Mouse (Mus musculus): Measurements from ENCODE around the gene Lzts2. TPM values are rescaled to one million over a fixed set of nuclear protein-coding genes. Genes with fewer than 3 reads are reported as not detected.

The Lzts2 gene
- total and polyA plus RNA-seq, 2 experiments from 2014 or later = 17.0 to 44.7 TPM

DNA sequence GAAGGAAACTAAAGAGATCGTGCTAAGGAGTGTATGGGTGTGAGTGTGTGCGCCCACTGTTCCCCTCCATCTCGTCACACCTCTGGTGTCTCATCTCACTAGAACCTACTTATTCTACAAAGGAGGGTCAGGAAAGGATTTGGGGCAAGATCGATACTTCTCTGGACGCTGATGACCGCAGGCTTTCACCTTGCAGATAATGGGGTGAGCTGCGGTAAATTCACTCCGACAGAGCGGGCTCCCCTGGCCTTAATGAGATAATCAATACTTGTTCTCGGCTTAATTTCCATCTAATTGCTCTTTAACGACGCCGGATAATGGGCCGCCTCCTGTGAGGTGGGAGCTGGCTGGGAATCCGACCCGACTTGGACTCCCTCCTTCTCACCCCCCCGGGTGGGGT, 53.0 kb downstream of the Lzts2 start:
- Histone ChIP-seq H3K27ac (no peak overlapping the region), H3K27me3 (ENCODE audit: insufficient read depth, low read length) (peaks cover 20% of the 10 kb centered on the region), H3K4me2 (ENCODE audit: low read depth, low read length) (no peak overlapping the region), H3K4me3 (ENCODE audit: low read length) (no peak overlapping the region), H3K4me1 (ENCODE audit: insufficient read depth, low read length) (no peaks in the 10 kb centered on the region), H3K36me3 (ENCODE audit: insufficient read depth, low read length) (no peaks in the 10 kb centered on the region), H3K9ac (replicated peaks; ENCODE audit: low read length) (no peak overlapping the region), H3K9me3 (ENCODE audit: low read length) (no peaks in the 10 kb centered on the region)
- no peak for DNase-seq (ENCODE audit: low spot score)
- TF ChIP-seq CTCF (IDR thresholded peaks at IDR 0.05; ENCODE audit: low read depth) = no peak
- no peak for ATAC-seq
- WGBS = 24% methylated on average over 17 of the region's 17 CpGs

DNA sequence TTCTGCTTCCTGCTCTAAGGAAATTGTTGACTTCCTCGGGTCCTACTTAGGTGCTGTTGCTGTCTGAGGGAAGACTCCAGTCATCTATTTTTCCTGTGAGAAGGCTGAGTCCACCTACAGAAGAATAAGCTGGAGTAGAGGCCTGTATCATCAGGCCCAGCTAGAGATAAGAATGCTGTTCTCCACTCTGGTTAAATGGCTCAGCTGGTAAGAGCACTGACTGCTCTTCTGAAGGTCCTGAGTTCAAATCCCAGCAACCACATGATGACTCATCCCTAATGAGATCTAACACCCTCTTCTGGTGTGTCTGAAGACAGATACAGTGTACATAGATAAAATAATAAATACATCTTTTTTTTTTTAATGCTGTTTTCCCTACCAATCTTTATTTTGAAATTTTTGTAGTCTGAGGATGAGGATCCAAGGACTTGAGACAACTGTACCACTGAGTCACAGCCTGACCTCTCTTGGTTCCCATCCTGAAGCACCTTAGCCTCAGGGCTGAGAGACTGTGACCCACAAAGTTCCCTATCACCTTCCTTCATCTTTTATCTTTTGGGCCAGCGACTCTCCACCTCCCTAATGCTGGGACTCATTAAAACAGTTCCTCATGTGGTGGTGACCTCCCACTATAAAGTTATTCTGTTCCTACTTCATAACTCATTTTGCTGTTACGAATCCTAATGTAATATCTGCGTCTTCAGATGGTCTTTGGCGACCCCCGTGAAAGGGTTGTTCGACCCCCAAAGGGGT, 53.7 kb downstream of the Lzts2 start:
- Histone ChIP-seq H3K4me2 (ENCODE audit: low read depth, low read length) (no peak overlapping the region), H3K9ac (replicated peaks; ENCODE audit: low read length) (no peak overlapping the region), H3K4me1 (ENCODE audit: insufficient read depth, low read length) (no peaks in the 10 kb centered on the region), H3K27me3 (ENCODE audit: insufficient read depth, low read length) (peaks cover 20% of the 10 kb centered on the region), H3K9me3 (ENCODE audit: low read length) (no peaks in the 10 kb centered on the region), H3K36me3 (ENCODE audit: insufficient read depth, low read length) (no peaks in the 10 kb centered on the region), H3K4me3 (ENCODE audit: low read length) (no peak overlapping the region), H3K27ac (no peak overlapping the region)
- WGBS = 77% methylated on average over 7 of the region's 7 CpGs
- no peak for ATAC-seq
- no peak for TF ChIP-seq CTCF (IDR thresholded peaks at IDR 0.05; ENCODE audit: low read depth)
- DNase-seq (ENCODE audit: low spot score) = no peak

DNA sequence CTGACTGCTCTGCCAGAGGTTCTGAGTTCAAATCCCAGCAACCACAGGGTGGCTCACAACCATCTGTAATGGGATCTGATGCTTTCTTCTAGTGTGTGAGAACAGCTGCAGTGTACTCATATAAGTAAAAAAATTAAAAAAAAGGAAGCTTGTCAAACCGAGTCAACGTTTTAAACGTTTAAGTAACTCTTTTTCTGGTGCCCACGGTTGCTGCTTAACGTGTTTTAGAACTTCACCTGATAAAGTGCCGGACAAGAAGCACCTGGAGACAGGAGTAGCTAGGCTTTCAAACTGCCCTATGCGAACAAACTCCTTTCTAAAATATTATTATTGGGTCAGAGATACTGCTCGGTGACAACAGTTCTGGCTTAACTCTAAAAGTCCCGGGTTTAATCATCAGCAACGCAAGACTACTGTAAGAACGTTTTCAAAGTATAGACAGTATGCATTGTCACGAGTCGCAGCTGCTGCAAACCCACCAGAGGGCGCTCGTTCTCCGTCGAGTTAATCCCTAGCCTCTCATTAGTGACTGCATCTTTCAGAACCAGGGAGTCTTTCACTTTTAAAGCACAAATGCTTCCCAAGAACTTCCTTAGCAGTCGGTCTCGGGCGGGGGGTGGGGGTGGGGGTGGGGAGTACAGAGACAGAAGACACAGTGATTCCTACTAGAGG, 59.8 kb downstream of the Lzts2 start:
- peak; percentile 50; the same call in 1 of the 2 replicates for ATAC-seq
- Histone ChIP-seq H3K4me1 (ENCODE audit: insufficient read depth, low read length) (peaks cover 10% of the 10 kb centered on the region), H3K36me3 (ENCODE audit: insufficient read depth, low read length) (no peaks in the 10 kb centered on the region), H3K9me3 (ENCODE audit: low read length) (no peaks in the 10 kb centered on the region), H3K27ac (peak overlapping the region; percentile 99; the same call in 1 of the 2 replicates), H3K4me2 (ENCODE audit: low read depth, low read length) (peak overlapping the region; percentile 100), H3K9ac (replicated peaks; ENCODE audit: low read length) (peak overlapping the region; percentile 91; the same call in 1 of the 2 replicates), H3K4me3 (ENCODE audit: low read length) (peak overlapping the region; percentile 82), H3K27me3 (ENCODE audit: insufficient read depth, low read length) (peaks cover 27% of the 10 kb centered on the region)
- WGBS = 8% methylated on average over 20 of the region's 20 CpGs
- DNase-seq (ENCODE audit: low spot score) = peak; percentile 93
- TF ChIP-seq CTCF (IDR thresholded peaks at IDR 0.05; ENCODE audit: low read depth) = peak; percentile 82

DNA sequence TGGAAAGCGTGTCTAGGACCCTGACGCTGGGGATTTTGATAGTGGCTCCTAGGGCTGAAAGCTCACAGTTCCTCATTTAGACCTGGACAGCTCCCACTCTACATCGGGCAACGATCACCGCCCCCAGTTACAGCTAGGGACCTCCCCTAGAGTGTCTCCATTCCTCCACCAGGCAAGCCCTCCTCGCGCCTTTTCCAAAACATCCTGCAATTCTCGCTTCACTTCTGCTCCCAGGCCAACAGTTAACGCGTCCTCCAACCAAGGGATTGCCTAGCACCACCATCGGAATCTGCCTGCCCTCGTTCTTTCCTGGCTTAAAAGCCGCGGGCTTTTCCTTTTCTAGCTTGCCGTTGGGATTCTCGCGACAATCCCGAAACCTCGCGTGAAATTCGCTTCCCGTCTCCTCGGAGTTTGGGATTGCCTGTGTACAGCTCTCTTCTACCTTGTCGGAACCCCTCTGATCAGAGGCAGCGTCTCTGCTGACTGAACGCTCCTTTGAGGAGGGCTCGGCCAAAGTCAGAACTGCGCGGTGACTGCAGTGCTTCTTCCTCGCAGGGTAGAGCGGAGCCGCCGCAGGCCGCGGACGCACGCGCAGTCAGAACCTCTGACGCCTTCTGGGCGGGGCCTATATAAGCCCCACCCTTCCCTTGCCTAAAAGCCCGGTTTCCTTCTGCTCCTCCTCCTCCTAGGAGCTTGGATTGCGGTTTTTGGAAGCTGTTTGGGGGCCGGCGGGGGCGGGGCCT, 60.5 kb downstream of the Lzts2 start, which contains the start of gene Kazald1:
Gene Kazald1 (plus strand): TSS at position 662 of the 743 bp plus-strand sequence.
- Histone ChIP-seq H3K4me3 (ENCODE audit: low read length) (peak within 1 kb of the TSS; percentile 82), H3K36me3 (ENCODE audit: insufficient read depth, low read length) (no peaks in the 10 kb centered on the region), H3K9ac (replicated peaks; ENCODE audit: low read length) (peak within 1 kb of the TSS; percentile 91), H3K4me1 (ENCODE audit: insufficient read depth, low read length) (peaks cover 12% of the 10 kb centered on the region), H3K4me2 (ENCODE audit: low read depth, low read length) (peak within 1 kb of the TSS; percentile 100), H3K27me3 (ENCODE audit: insufficient read depth, low read length) (peaks cover 34% of the 10 kb centered on the region), H3K27ac (peak within 1 kb of the TSS; percentile 99), H3K9me3 (ENCODE audit: low read length) (no peaks in the 10 kb centered on the region)
- WGBS = 0% methylated on average over 45 of the region's 45 CpGs
- peak; percentile 91 for ATAC-seq
- no peak for TF ChIP-seq CTCF (IDR thresholded peaks at IDR 0.05; ENCODE audit: low read depth)
- peak; percentile 96 for DNase-seq (ENCODE audit: low spot score)

DNA sequence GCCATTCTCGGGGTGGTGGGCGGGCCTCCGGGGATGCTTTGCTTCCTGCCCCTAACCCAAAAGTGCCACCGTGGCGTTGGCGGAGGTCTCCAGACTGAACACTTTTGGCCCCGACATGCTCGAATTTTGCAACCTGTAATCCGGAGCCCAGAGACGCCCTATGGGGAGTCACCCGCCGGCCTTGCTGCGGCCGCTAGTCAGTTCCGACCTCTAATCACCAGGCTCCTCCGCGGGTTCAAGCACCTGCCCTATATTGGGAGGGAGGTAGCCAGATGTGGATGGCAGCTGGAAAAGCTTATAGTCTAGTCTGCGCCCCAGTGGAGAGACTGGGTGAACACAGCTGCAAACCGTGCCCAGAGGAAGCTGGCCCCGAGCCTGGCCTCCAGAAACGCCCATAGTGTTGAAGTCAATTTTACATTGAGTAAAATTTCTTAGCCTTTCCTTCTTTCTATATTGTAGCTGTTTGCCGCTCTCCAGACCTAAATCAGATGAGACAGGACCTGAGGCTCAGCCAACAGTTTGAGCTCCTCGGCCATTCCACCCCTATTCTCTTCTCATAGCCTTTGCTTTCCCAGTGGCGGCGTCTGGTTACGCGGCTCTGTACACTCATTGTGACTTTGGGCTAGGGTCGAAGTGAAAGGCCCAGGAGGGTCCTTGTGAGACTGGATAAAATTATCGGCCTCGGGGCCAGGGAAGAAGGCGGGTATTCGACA, 61.3 kb downstream of the Lzts2 start:
- DNase-seq (ENCODE audit: low spot score) (no peak), ATAC-seq (peak; percentile 38)
- Histone ChIP-seq H3K9me3 (ENCODE audit: low read length) (no peaks in the 10 kb centered on the region), H3K27me3 (ENCODE audit: insufficient read depth, low read length) (peaks cover 36% of the 10 kb centered on the region), H3K36me3 (ENCODE audit: insufficient read depth, low read length) (no peaks in the 10 kb centered on the region), H3K4me3 (ENCODE audit: low read length) (peak overlapping the region; percentile 82), H3K4me2 (ENCODE audit: low read depth, low read length) (peak overlapping the region; percentile 100), H3K4me1 (ENCODE audit: insufficient read depth, low read length) (peaks cover 18% of the 10 kb centered on the region), H3K27ac (peak overlapping the region; percentile 99), H3K9ac (replicated peaks; ENCODE audit: low read length) (peak overlapping the region; percentile 91)
- peak; percentile 28 for TF ChIP-seq CTCF (IDR thresholded peaks at IDR 0.05; ENCODE audit: low read depth)
- under 1% methylated on average over 32 of the region's 32 CpGs for WGBS

DNA sequence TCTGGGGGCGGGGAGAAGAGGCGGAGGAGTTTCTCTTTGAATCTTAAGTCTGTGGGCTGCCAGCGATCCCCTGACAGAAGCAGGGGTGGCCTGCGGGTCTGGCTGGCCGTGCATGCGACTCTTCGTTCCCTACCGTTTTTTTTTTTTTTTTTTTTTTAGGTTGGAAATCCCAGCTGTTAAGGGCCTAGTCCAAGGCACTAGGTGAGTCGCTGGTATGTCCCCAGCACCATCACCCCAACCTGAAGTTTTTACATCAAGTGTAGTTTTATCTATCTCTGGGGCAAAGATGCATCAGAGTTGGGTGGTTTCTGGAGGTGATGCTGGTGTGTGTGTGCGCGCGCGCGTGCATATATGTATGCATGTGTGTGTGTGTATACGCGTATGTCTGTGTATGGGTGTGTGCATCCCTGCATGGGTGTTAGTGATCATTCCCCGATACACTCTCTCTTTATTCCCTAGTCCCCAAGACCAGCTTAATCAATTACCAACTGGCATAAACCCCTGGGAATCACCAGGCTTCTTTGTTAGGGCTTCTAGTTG, 61.9 kb downstream of the Lzts2 start:
- no peak for TF ChIP-seq CTCF (IDR thresholded peaks at IDR 0.05; ENCODE audit: low read depth)
- H3K4me1 ChIP-seq (ENCODE audit: insufficient read depth, low read length) = peaks cover 24% of the 10 kb centered on the region
- H3K4me3 ChIP-seq (ENCODE audit: low read length) = peak overlapping the region; percentile 82
- H3K27me3 ChIP-seq (ENCODE audit: insufficient read depth, low read length) = peaks cover 42% of the 10 kb centered on the region
- no peaks in the 10 kb centered on the region for H3K36me3 ChIP-seq (ENCODE audit: insufficient read depth, low read length)
- H3K4me2 ChIP-seq (ENCODE audit: low read depth, low read length) = peak overlapping the region; percentile 100
- no peaks in the 10 kb centered on the region for H3K9me3 ChIP-seq (ENCODE audit: low read length)
- no peak overlapping the region; the same call in 1 of the 2 replicates for H3K9ac ChIP-seq (replicated peaks; ENCODE audit: low read length)
- 8% methylated on average over 17 of the region's 17 CpGs for WGBS
- DNase-seq (ENCODE audit: low spot score) = no peak
- no peak for ATAC-seq
- no peak overlapping the region for H3K27ac ChIP-seq

Other genes starting within 250 kb of the Lzts2 start
- 24.6 and 25.0 TPM in 2 replicates for gene Slf2, start 83.3 kb upstream of the Lzts2 start, total RNA-seq (2014; rRNA removed)
- 18.3 and 22.3 TPM in 2 replicates for gene Slf2, start 83.3 kb upstream of the Lzts2 start, polyA plus RNA-seq (2015; fragmentation: Nextera tagmentation; extraction: Ambion mirVana)
- 66.9 and 81.0 TPM in 2 replicates for gene Sema4g, start 25.3 kb upstream of the Lzts2 start, total RNA-seq (2014; rRNA removed)
- 14.2 and 15.7 TPM in 2 replicates for gene Sema4g, start 25.3 kb upstream of the Lzts2 start, polyA plus RNA-seq (2015; fragmentation: Nextera tagmentation; extraction: Ambion mirVana)
- gene Twnk, start 8.8 kb upstream of the Lzts2 start, total RNA-seq (2014; rRNA removed) = 7.5 and 8.6 TPM in 2 replicates
- 8.2 and 8.5 TPM in 2 replicates for gene Twnk, start 8.8 kb upstream of the Lzts2 start, polyA plus RNA-seq (2015; fragmentation: Nextera tagmentation; extraction: Ambion mirVana)
- gene Mrpl43, start 8.0 kb upstream of the Lzts2 start, total RNA-seq (2014; rRNA removed) = 97.1 and 98.4 TPM in 2 replicates
- gene Mrpl43, start 8.0 kb upstream of the Lzts2 start, polyA plus RNA-seq (2015; fragmentation: Nextera tagmentation; extraction: Ambion mirVana) = 109 and 115 TPM in 2 replicates
- gene Pdzd7, start 31.3 kb downstream of the Lzts2 start, total RNA-seq (2014; rRNA removed) = 4.8 and 7.7 TPM in 2 replicates
- gene Pdzd7, start 31.3 kb downstream of the Lzts2 start, polyA plus RNA-seq (2015; fragmentation: Nextera tagmentation; extraction: Ambion mirVana) = 1.9 and 2.5 TPM in 2 replicates
- gene Sfxn3, start 33.1 kb downstream of the Lzts2 start, total RNA-seq (2014; rRNA removed) = 63.9 and 76.9 TPM in 2 replicates
- gene Sfxn3, start 33.1 kb downstream of the Lzts2 start, polyA plus RNA-seq (2015; fragmentation: Nextera tagmentation; extraction: Ambion mirVana) = 64.4 and 77.3 TPM in 2 replicates
- 1.7 and 2.8 TPM in 2 replicates for gene Kazald1, start 60.8 kb downstream of the Lzts2 start, total RNA-seq (2014; rRNA removed)
- 2.6 and 3.2 TPM in 2 replicates for gene Kazald1, start 60.8 kb downstream of the Lzts2 start, polyA plus RNA-seq (2015; fragmentation: Nextera tagmentation; extraction: Ambion mirVana)
- 0.61 and 1.2 TPM in 2 replicates for gene Tlx1, start 136.3 kb downstream of the Lzts2 start, total RNA-seq (2014; rRNA removed)
- gene Tlx1, start 136.3 kb downstream of the Lzts2 start, polyA plus RNA-seq (2015; fragmentation: Nextera tagmentation; extraction: Ambion mirVana) = 0.61 and 0.93 TPM in 2 replicates
- gene Lbx1, start 221.4 kb downstream of the Lzts2 start, total RNA-seq (2014; rRNA removed) = 27.0 and 32.2 TPM in 2 replicates
- 9.2 and 9.6 TPM in 2 replicates for gene Lbx1, start 221.4 kb downstream of the Lzts2 start, polyA plus RNA-seq (2015; fragmentation: Nextera tagmentation; extraction: Ambion mirVana)

Data from hindbrain, postnatal 0 days (tissue).